Mouse (Mus musculus): ENCODE data around the gene Pkd1. TPM values are rescaled to one million over a fixed set of nuclear protein-coding genes. Genes with fewer than 3 reads are reported as not detected.

The Pkd1 gene
- polyA plus RNA-seq, 1 experiment from 2014 or later = 9.6 TPM

DNA sequence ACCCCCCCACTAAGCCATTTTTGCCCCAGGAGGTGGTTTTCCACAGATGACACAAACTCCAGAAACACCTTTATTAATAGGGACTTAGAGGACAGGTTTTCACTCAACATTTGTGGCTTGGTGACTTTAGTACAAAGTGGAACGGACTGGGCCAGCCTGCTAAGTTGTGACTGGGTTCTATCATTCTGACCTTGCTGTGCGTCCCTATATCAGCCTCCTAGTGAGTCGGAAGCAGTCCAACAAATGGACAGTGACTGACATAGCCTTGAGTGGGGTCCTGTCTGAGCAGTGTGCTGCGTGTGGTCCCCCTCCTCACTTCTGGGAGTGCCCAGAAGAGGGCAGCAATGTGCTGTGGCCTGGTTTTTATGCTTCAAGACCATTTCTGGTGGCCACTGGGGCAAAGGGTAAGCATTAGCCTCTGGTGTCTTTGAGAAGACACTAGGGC is 20.6 kb upstream of the Pkd1 start:
- H3K9me3 ChIP-seq (replicated peaks; ENCODE audit: control insufficient read depth, low read length) = no peaks in the 10 kb centered on the region
- 0% methylated on average over 4 of the region's 4 CpGs for WGBS
- DNase-seq (ENCODE audit: low spot score) (peak; percentile 80), ATAC-seq (replicated peaks; ENCODE audit: insufficient number of reproducible peaks, low FRiP score, low TSS enrichment, low read depth) (no peak)
- H3K27ac ChIP-seq (replicated peaks; ENCODE audit: low read depth, low read length) = no peak overlapping the region
- peaks cover 3% of the 10 kb centered on the region for H3K36me3 ChIP-seq (replicated peaks; ENCODE audit: control insufficient read depth, insufficient read depth, low read depth, low read length)
- H3K4me1 ChIP-seq (ENCODE audit: control insufficient read depth, insufficient read depth, low read length) = peaks cover 11% of the 10 kb centered on the region
- H3K4me3 ChIP-seq (ENCODE audit: low read depth, low read length) = peak overlapping the region; percentile 58
- H3K4me2 ChIP-seq (ENCODE audit: low read depth, low read length) = peak overlapping the region; percentile 51
- H3K9ac ChIP-seq (replicated peaks; ENCODE audit: low read length) = peak overlapping the region; percentile 81
- no peaks in the 10 kb centered on the region for H3K27me3 ChIP-seq (ENCODE audit: control insufficient read depth, insufficient read depth, low read length)

DNA sequence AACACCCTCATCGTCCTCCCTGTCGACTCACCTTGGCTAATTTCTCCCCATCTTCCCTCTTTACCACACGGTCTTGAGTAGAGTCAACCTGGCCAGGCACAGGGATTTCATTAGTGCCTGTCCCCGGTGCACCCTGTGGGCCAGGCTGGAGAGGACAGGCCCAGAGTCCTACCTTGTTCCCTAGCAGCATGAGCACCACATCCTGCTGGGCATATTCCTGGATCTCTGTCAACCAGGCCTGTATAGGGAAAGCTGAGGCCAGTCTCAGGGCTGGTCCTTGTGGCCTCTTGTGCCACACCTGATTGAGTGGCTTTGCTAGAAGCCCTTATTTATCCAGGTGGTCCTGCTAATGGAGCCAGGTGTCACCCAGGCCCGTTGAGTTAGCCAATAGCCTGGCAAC is 19.8 kb upstream of the Pkd1 start:
- Histone ChIP-seq H3K4me3 (ENCODE audit: low read depth, low read length) (peak overlapping the region; percentile 58), H3K27ac (replicated peaks; ENCODE audit: low read depth, low read length) (0 out of 2 replicates have a peak overlapping the region, but pooled peaks have one; percentile 4), H3K36me3 (replicated peaks; ENCODE audit: control insufficient read depth, insufficient read depth, low read depth, low read length) (peaks cover 3% of the 10 kb centered on the region), H3K9me3 (replicated peaks; ENCODE audit: control insufficient read depth, low read length) (no peaks in the 10 kb centered on the region), H3K4me1 (ENCODE audit: control insufficient read depth, insufficient read depth, low read length) (peaks cover 11% of the 10 kb centered on the region), H3K9ac (replicated peaks; ENCODE audit: low read length) (peak overlapping the region; percentile 81), H3K4me2 (ENCODE audit: low read depth, low read length) (peak overlapping the region; percentile 51), H3K27me3 (ENCODE audit: control insufficient read depth, insufficient read depth, low read length) (no peaks in the 10 kb centered on the region)
- ATAC-seq (replicated peaks; ENCODE audit: insufficient number of reproducible peaks, low FRiP score, low TSS enrichment, low read depth) (no peak), DNase-seq (ENCODE audit: low spot score) (no peak)
- 19% methylated on average over 5 of the region's 5 CpGs for WGBS

- no peaks in the 10 kb centered on the region for H3K27me3 ChIP-seq (ENCODE audit: control insufficient read depth, insufficient read depth, low read length)
- H3K36me3 ChIP-seq (replicated peaks; ENCODE audit: control insufficient read depth, insufficient read depth, low read depth, low read length) = peaks cover 3% of the 10 kb centered on the region
- no peaks in the 10 kb centered on the region for H3K9me3 ChIP-seq (replicated peaks; ENCODE audit: control insufficient read depth, low read length)
- no peak overlapping the region for H3K4me3 ChIP-seq (ENCODE audit: low read depth, low read length)
- 0 out of 2 replicates have a peak overlapping the region, but pooled peaks have one; percentile 28 for H3K27ac ChIP-seq (replicated peaks; ENCODE audit: low read depth, low read length)
- no peak overlapping the region; the same call in 1 of the 2 replicates for H3K9ac ChIP-seq (replicated peaks; ENCODE audit: low read length)
- H3K4me2 ChIP-seq (ENCODE audit: low read depth, low read length) = peak overlapping the region; percentile 7
- no peak for ATAC-seq (replicated peaks; ENCODE audit: insufficient number of reproducible peaks, low FRiP score, low TSS enrichment, low read depth)
- no peak for DNase-seq (ENCODE audit: low spot score)
- peaks cover 11% of the 10 kb centered on the region for H3K4me1 ChIP-seq (ENCODE audit: control insufficient read depth, insufficient read depth, low read length)
- 32% methylated on average over 8 of the region's 8 CpGs for WGBS
These were observed 19.1 kb upstream of the Pkd1 start for GRCm38 (mm10) chr17:24530361-24531050.

- Histone ChIP-seq H3K4me1 (ENCODE audit: control insufficient read depth, insufficient read depth, low read length) (peaks cover 11% of the 10 kb centered on the region), H3K4me2 (ENCODE audit: low read depth, low read length) (no peak overlapping the region), H3K36me3 (replicated peaks; ENCODE audit: control insufficient read depth, insufficient read depth, low read depth, low read length) (peaks cover 3% of the 10 kb centered on the region), H3K27ac (replicated peaks; ENCODE audit: low read depth, low read length) (no peak overlapping the region), H3K4me3 (ENCODE audit: low read depth, low read length) (no peak overlapping the region), H3K9me3 (replicated peaks; ENCODE audit: control insufficient read depth, low read length) (no peaks in the 10 kb centered on the region), H3K27me3 (ENCODE audit: control insufficient read depth, insufficient read depth, low read length) (no peaks in the 10 kb centered on the region), H3K9ac (replicated peaks; ENCODE audit: low read length) (no peak overlapping the region)
- ATAC-seq (replicated peaks; ENCODE audit: insufficient number of reproducible peaks, low FRiP score, low TSS enrichment, low read depth) (no peak), DNase-seq (ENCODE audit: low spot score) (no peak)
- WGBS = 67% methylated on average over 3 of the region's 3 CpGs
These were observed 18.6 kb upstream of the Pkd1 start for GRCm38 (mm10) chr17:24531064-24531463.

GRCm38 (mm10) chr17:24532045-24532444 is 17.6 kb upstream of the Pkd1 start:
- ATAC-seq (replicated peaks; ENCODE audit: insufficient number of reproducible peaks, low FRiP score, low TSS enrichment, low read depth) = no peak
- peaks cover 3% of the 10 kb centered on the region for H3K36me3 ChIP-seq (replicated peaks; ENCODE audit: control insufficient read depth, insufficient read depth, low read depth, low read length)
- H3K27me3 ChIP-seq (ENCODE audit: control insufficient read depth, insufficient read depth, low read length) = no peaks in the 10 kb centered on the region
- H3K4me2 ChIP-seq (ENCODE audit: low read depth, low read length) = no peak overlapping the region
- peaks cover 11% of the 10 kb centered on the region for H3K4me1 ChIP-seq (ENCODE audit: control insufficient read depth, insufficient read depth, low read length)
- H3K4me3 ChIP-seq (ENCODE audit: low read depth, low read length) = no peak overlapping the region
- 69% methylated on average over 7 of the region's 7 CpGs for WGBS
- H3K27ac ChIP-seq (replicated peaks; ENCODE audit: low read depth, low read length) = no peak overlapping the region
- no peak overlapping the region for H3K9ac ChIP-seq (replicated peaks; ENCODE audit: low read length)
- DNase-seq (ENCODE audit: low spot score) = no peak
- no peaks in the 10 kb centered on the region for H3K9me3 ChIP-seq (replicated peaks; ENCODE audit: control insufficient read depth, low read length)

- ATAC-seq (replicated peaks; ENCODE audit: insufficient number of reproducible peaks, low FRiP score, low TSS enrichment, low read depth) (peak; percentile 36), DNase-seq (ENCODE audit: low spot score) (peak; percentile 88)
- Histone ChIP-seq H3K9me3 (replicated peaks; ENCODE audit: control insufficient read depth, low read length) (no peaks in the 10 kb centered on the region), H3K4me3 (ENCODE audit: low read depth, low read length) (peak overlapping the region; percentile 32), H3K4me2 (ENCODE audit: low read depth, low read length) (peak overlapping the region; percentile 73), H3K27me3 (ENCODE audit: control insufficient read depth, insufficient read depth, low read length) (no peaks in the 10 kb centered on the region), H3K9ac (replicated peaks; ENCODE audit: low read length) (peak overlapping the region; percentile 53), H3K4me1 (ENCODE audit: control insufficient read depth, insufficient read depth, low read length) (peaks cover 11% of the 10 kb centered on the region), H3K27ac (replicated peaks; ENCODE audit: low read depth, low read length) (no peak overlapping the region), H3K36me3 (replicated peaks; ENCODE audit: control insufficient read depth, insufficient read depth, low read depth, low read length) (peaks cover 3% of the 10 kb centered on the region)
- WGBS = 7% methylated on average over 53 of the region's 53 CpGs
These were observed 16.3 kb upstream of the Pkd1 start for GRCm38 (mm10) chr17:24533099-24533992.

DNA sequence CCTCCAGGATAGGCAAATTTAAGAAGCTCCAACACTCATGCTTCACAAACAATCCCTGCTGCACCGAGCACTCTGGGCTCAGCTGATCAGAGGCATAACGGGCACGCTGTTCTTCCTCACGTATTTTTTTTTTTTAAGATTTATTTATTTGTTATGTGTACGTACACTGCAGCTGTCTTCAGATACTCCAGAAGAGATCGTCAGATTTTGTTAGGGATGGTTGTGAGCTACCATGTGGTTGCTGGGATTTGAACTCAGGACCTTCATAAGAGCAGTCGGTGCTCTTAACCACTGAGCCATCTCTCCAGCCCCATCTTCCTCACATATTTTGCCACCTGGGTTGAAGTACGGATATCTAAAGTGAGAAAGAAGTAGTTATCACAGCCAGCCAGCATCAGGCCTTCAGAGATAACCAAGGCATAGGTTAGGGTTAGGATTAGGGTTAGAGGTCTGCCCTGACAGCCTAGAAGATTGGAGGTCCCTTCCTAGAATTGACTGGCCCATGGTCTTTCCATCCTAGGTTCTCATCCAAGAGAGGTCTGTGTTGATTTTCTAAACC is 15.4 kb upstream of the Pkd1 start, which contains the start of gene Rab26:
Gene Rab26 (minus strand): TSS at position 51 of the 559 bp plus-strand sequence.
- Histone ChIP-seq H3K36me3 (replicated peaks; ENCODE audit: control insufficient read depth, insufficient read depth, low read depth, low read length) (peaks cover 3% of the 10 kb centered on the region), H3K9me3 (replicated peaks; ENCODE audit: control insufficient read depth, low read length) (no peaks in the 10 kb centered on the region), H3K27me3 (ENCODE audit: control insufficient read depth, insufficient read depth, low read length) (no peaks in the 10 kb centered on the region), H3K9ac (replicated peaks; ENCODE audit: low read length) (peak within 1 kb of the TSS; percentile 53), H3K4me1 (ENCODE audit: control insufficient read depth, insufficient read depth, low read length) (peaks cover 11% of the 10 kb centered on the region), H3K4me2 (ENCODE audit: low read depth, low read length) (peak within 1 kb of the TSS; percentile 73), H3K4me3 (ENCODE audit: low read depth, low read length) (peak within 1 kb of the TSS; percentile 32), H3K27ac (replicated peaks; ENCODE audit: low read depth, low read length) (no peak within 1 kb of the TSS)
- DNase-seq (ENCODE audit: low spot score) = no peak
- WGBS = 89% methylated on average over 8 of the region's 8 CpGs
- no peak for ATAC-seq (replicated peaks; ENCODE audit: insufficient number of reproducible peaks, low FRiP score, low TSS enrichment, low read depth)

Measured in embryonic facial prominence, embryonic 11.5 days (tissue).